Mouse (Mus musculus): ENCODE measurements at regions not wholly inside any gene's neighbourhood (a gene's known extent, or its start where the extent isn't known, plus 50 kb on each side); places are given as distances from the start of the nearest gene placed in this dataset.
A peak's percentile ranks its signal among the peaks of the same experiment; 100 is the strongest.

GRCm38 (mm10) chr9:14092996-14093442 lies 181.8 kb upstream of the Sesn3 start:
- DNase-seq (ENCODE audit: low spot score), result peak; percentile 16

- no peak for DNase-seq (ENCODE audit: low spot score)
Measured at GRCm38 (mm10) chr9:14103538-14103937, 171.3 kb upstream of the Sesn3 start.

- DNase-seq (ENCODE audit: low spot score), result peak; percentile 61
Measured at GRCm38 (mm10) chr9:14104921-14105320, 169.9 kb upstream of the Sesn3 start.

GRCm38 (mm10) chr9:14106371-14106770 lies 168.5 kb upstream of the Sesn3 start:
- no peak for DNase-seq (ENCODE audit: low spot score)

GRCm38 (mm10) chr9:14108798-14109197 lies 166.1 kb upstream of the Sesn3 start:
- DNase-seq (ENCODE audit: low spot score), result no peak

DNA sequence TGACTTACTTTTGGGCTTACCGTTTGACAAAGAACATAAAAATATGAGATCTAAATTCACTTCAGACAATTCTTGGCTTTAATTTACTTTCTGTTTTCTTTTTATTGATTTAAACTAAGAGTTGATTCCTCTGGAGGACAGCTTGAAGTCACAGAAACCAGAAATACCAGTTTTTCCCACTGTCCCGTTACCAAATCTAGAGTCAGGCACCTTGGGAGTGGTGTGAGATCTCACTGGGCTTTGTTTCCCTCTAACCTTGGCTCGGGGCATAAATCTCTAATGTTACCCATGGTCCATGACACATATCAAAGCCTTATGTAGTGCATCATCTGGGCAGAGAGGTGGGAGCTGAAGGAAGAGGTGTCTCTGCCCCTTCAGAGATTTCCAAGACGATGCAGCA lies 165.4 kb upstream of the Sesn3 start:
- no peak for DNase-seq (ENCODE audit: low spot score)

DNA sequence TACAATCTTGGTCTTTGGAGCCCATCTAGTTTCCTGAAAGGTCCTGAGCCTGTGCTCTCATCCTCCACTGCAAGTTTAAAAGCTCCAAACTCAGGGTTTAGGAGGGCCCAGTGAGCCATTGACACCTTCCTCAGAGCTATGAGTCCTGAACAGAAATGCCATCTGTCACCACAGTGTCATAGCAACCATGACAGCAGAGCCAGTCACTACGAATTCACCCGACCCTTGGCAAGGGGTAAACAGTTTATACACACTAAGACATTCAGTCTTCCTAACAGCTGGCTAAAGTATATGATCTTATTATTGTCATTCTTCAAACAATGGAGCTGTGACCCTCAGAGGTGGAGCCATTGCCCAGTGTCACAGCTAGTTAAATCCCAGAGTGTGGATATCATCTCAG lies 163.2 kb upstream of the Sesn3 start:
- DNase-seq (ENCODE audit: low spot score), result no peak

- no peak for DNase-seq (ENCODE audit: low spot score)
Measured at GRCm38 (mm10) chr9:14115521-14115920, 159.3 kb upstream of the Sesn3 start.

GRCm38 (mm10) chr9:14116097-14116840 lies 158.6 kb upstream of the Sesn3 start:
- no peak for DNase-seq (ENCODE audit: low spot score)

DNA sequence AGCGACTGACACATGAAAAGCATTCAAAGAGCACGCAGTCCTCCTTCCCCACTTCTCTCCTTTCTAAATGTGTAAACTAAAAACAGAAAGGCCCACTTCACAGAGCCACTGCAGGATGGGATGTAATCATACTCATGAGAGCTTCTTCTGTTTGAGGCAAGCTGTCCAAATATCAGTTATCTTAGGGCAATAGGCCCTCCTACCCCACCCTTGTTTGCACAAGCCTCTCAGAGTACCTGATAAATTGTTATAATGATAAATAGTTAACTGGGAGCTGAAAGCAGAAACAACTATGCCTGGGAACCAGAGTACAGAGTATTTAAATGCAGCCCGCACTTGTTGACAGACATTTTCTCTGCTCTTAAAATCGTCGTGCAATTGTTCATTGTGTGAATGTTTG lies 141.5 kb upstream of the Sesn3 start:
- DNase-seq (ENCODE audit: low spot score), result no peak

- DNase-seq (ENCODE audit: low spot score), result no peak
Measured at GRCm38 (mm10) chr9:14134894-14135450, 139.9 kb upstream of the Sesn3 start.

GRCm38 (mm10) chr9:14141321-14141720 lies 133.5 kb upstream of the Sesn3 start:
- DNase-seq (ENCODE audit: low spot score), result no peak

GRCm38 (mm10) chr9:14143988-14144387 lies 130.9 kb upstream of the Sesn3 start:
- DNase-seq (ENCODE audit: low spot score), result no peak

GRCm38 (mm10) chr9:14147088-14147487 lies 127.8 kb upstream of the Sesn3 start:
- DNase-seq (ENCODE audit: low spot score), result no peak

- no peak for DNase-seq (ENCODE audit: low spot score)
Measured at GRCm38 (mm10) chr9:14147731-14148130, 127.1 kb upstream of the Sesn3 start.

GRCm38 (mm10) chr9:14150288-14150687 lies 124.6 kb upstream of the Sesn3 start:
- DNase-seq (ENCODE audit: low spot score), result no peak

- DNase-seq (ENCODE audit: low spot score), result no peak
Measured at GRCm38 (mm10) chr9:14156967-14157366, 117.9 kb upstream of the Sesn3 start.

GRCm38 (mm10) chr9:14158096-14158837 lies 116.6 kb upstream of the Sesn3 start:
- no peak for DNase-seq (ENCODE audit: low spot score)

GRCm38 (mm10) chr9:14160207-14160606 lies 114.7 kb upstream of the Sesn3 start:
- DNase-seq (ENCODE audit: low spot score), result no peak

- DNase-seq (ENCODE audit: low spot score), result no peak
Measured at GRCm38 (mm10) chr9:14171589-14172240, 103.2 kb upstream of the Sesn3 start.

DNA sequence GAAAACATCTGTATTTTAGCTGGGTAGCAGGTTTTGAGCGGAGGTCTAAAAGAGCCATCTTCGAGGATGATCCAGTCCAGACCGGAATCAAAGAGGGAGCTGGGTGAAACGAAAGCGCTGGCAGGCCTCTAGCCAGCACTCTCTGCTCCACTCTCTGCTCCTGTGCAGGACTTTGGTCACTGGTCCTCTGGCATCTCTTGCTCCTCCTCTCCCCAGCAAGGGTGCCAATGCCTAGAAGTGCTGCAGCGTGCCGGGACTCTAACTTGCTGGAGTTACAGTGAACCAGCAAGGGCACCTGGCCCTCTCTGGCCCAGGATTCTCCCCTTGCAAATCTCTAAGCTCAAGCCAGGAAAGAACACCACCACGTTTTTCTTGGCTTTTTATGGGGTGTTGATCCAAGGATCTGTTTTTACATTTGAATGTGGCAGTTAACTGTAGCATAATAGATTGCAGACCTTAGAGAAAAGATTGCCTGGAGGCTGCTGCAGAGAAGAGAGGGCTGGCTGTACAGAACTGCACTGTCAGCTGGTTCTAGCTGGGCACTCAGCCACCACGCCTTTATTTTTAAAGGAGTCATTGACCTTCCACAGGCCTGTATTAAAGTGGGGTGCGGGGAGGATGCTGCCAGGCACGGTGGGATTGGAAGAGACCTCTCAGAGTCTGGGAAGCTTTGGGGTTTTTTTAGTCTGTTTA lies 101.1 kb upstream of the Sesn3 start:
- peak; percentile 20 for DNase-seq (ENCODE audit: low spot score)

Data from lung, postnatal 25 days (tissue).